Mouse (Mus musculus): Measurements from ENCODE around the gene Mical3. TPM values are rescaled to one million over a fixed set of nuclear protein-coding genes. Genes with fewer than 3 reads are reported as not detected.

Mical3 gene
- polyA plus RNA-seq, 1 experiment from 2014 or later: 6.7 TPM

DNA sequence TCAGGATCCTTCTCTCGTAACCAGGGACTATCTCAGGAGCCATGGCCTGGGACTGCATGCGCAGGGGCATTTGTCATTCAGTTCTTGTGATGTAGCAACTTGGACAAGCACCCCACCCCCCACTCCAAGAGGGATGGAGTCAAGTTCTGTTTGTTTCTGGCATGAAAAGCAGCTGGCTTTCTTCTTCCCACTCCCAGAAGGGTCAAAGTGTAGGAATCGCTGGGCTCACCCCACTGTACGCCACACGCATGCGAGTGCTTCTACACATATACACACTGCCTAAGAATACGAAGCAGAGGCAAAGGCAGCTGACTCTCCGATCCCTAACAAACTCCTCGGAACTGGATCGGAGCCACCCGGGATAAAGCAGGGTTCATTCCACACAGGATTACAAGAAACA lies 119.1 kb downstream of the Mical3 start:
- H3K4me2 ChIP-seq (replicated peaks): no peak overlapping the region
- no peak overlapping the region for H3K9ac ChIP-seq
- no peaks in the 10 kb centered on the region for H3K4me1 ChIP-seq (replicated peaks)
- H3K36me3 ChIP-seq: peaks cover 3% of the 10 kb centered on the region; the same call in 1 of the 2 replicates
- WGBS: 56% methylated on average over 11 of the region's 11 CpGs
- no peaks in the 10 kb centered on the region for H3K9me3 ChIP-seq
- H3K27ac ChIP-seq: no peak overlapping the region
- no peaks in the 10 kb centered on the region for H3K27me3 ChIP-seq (replicated peaks)
- ATAC-seq: no peak
- no peak overlapping the region for H3K4me3 ChIP-seq (replicated peaks)

DNA sequence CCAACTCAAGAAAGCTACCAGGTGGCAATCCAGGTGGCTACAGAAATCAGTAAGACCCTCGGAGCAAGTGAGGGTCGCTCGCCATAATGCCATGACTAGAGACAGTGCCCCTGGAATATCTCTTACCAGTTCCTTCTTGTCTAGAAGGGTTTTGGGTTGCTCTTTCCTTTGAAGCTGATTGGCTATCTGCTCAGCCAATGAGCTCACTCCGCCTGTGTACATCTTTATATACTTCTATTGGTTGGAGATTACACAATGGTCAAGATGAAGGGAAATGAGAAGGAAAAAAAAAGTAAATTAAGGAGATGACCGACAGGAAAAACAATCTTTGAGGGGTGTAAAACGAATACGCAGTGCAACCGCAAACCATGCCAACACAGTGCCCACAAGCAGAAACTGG lies 121.1 kb downstream of the Mical3 start:
- WGBS: 88% methylated on average over 8 of the region's 8 CpGs
- no peak overlapping the region for H3K4me3 ChIP-seq (replicated peaks)
- H3K27me3 ChIP-seq (replicated peaks): no peaks in the 10 kb centered on the region
- H3K4me1 ChIP-seq (replicated peaks): no peaks in the 10 kb centered on the region
- no peak overlapping the region for H3K4me2 ChIP-seq (replicated peaks)
- H3K9me3 ChIP-seq: no peaks in the 10 kb centered on the region
- no peak overlapping the region for H3K9ac ChIP-seq
- no peak for ATAC-seq
- H3K36me3 ChIP-seq: peaks cover 3% of the 10 kb centered on the region; the same call in 1 of the 2 replicates
- H3K27ac ChIP-seq: no peak overlapping the region

DNA sequence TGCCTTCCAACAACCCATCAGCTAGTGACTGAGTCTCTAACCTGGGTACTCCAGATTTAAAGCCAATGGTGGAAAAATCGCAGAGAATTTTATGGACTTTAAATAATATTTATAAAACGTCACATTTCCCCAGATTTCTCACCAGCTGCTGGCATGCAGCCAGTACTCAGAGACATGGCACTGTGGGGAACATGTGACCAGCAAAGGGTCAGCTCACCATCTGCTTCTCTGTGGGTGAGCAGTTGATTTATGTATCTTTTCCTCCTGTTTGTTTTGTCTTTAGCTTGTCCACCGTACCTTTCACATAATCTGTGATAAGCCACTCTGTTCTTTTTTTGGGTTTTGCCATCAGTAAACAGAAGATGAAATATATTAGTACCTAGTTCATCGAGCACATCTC lies 125.8 kb downstream of the Mical3 start:
- H3K9ac ChIP-seq: no peak overlapping the region
- H3K27me3 ChIP-seq (replicated peaks): no peaks in the 10 kb centered on the region
- no peak for ATAC-seq
- H3K4me3 ChIP-seq (replicated peaks): no peak overlapping the region
- peaks cover 3% of the 10 kb centered on the region; the same call in 1 of the 2 replicates for H3K36me3 ChIP-seq
- 38% methylated on average over 4 of the region's 4 CpGs for WGBS
- H3K4me1 ChIP-seq (replicated peaks): no peaks in the 10 kb centered on the region
- no peaks in the 10 kb centered on the region for H3K9me3 ChIP-seq
- no peak overlapping the region for H3K4me2 ChIP-seq (replicated peaks)
- no peak overlapping the region for H3K27ac ChIP-seq

DNA sequence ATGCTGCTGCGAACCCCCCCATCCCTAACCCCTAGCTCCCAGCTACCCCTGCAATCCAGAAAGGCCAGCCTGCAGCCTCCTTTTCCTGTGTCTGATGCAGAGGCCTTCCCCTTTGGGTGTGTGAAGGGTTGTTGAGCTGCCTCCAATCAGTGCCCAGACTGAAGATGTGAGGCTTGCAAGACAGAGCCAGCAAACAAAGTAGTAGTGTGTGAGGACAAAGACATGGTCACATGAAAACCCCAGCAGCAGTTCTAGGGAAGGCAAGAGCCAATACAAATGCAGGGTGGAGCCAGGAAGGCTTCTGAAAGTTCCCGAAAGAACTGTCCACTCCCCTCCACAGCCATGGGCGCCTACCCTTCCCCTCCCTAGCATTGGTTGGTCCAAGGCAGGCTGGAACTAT lies 127.8 kb downstream of the Mical3 start:
- 88% methylated on average over 3 of the region's 3 CpGs for WGBS
- peaks cover 3% of the 10 kb centered on the region; the same call in 1 of the 2 replicates for H3K36me3 ChIP-seq
- no peak for ATAC-seq
- H3K27ac ChIP-seq: no peak overlapping the region
- H3K9me3 ChIP-seq: no peaks in the 10 kb centered on the region
- H3K4me2 ChIP-seq (replicated peaks): no peak overlapping the region
- H3K27me3 ChIP-seq (replicated peaks): no peaks in the 10 kb centered on the region
- no peak overlapping the region for H3K4me3 ChIP-seq (replicated peaks)
- H3K9ac ChIP-seq: no peak overlapping the region
- H3K4me1 ChIP-seq (replicated peaks): no peaks in the 10 kb centered on the region

DNA sequence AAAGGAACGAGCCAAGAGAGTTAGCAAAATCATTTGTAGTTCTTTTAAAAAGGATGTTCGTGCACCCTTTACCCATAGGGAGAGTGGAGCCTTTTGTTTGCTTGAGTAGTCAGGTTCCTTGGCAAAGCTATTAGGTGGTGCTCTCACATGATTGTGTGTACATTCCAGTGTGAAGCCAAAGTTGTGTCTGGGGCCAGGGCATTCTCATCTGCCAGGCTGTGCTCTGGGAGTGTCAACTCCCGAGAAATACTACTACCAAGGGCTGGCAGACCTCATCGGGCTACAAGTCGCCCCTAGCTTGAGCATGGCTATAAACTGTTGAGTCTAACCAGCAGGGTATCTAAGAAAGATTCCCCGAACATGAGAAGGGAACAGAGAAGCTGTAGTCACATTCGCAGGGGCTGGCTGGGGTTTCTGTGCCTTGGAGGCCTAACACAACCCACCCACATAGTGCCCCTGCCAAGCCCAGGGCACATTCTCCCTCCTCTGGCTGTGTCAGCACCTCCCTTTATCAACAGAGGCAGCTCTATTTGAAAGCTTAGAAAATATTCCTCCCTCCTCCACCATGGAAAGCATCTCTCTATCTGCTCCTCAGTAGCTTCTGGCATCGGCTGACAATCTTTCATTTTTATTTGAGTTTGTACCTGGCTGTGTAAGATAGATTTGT lies 130.8 kb downstream of the Mical3 start:
- Histone ChIP-seq H3K9me3 (no peaks in the 10 kb centered on the region), H3K9ac (no peak overlapping the region), H3K4me3 (replicated peaks) (no peak overlapping the region), H3K27me3 (replicated peaks) (no peaks in the 10 kb centered on the region), H3K4me2 (replicated peaks) (no peak overlapping the region), H3K4me1 (replicated peaks) (no peaks in the 10 kb centered on the region), H3K27ac (no peak overlapping the region), H3K36me3 (no peaks in the 10 kb centered on the region)
- 65% methylated on average over 8 of the region's 8 CpGs for WGBS
- no peak for ATAC-seq

DNA sequence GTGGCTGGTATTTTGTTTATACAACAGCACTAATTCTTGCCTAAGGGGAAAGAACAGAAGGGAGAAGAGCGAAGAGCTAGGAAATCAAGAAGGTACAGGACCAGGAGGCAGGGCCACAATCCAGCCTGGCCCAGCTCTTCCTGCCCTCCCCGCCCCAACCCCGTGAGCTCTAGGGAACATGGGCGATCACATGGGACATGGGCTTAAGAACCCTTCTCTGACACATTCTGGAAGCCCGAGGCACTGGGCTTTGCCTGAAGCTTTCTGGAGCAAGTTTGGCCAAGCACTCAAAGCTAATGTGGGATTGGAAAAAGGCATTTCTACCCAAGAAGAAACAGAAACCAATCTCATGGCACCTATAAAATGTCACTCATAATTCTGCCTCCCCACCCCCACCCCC lies 131.7 kb downstream of the Mical3 start:
- no peak overlapping the region for H3K4me2 ChIP-seq (replicated peaks)
- H3K9me3 ChIP-seq: no peaks in the 10 kb centered on the region
- ATAC-seq: no peak
- no peak overlapping the region for H3K27ac ChIP-seq
- H3K4me1 ChIP-seq (replicated peaks): no peaks in the 10 kb centered on the region
- no peak overlapping the region for H3K9ac ChIP-seq
- no peaks in the 10 kb centered on the region for H3K36me3 ChIP-seq
- H3K27me3 ChIP-seq (replicated peaks): no peaks in the 10 kb centered on the region
- WGBS: 64% methylated on average over 5 of the region's 5 CpGs
- no peak overlapping the region for H3K4me3 ChIP-seq (replicated peaks)

DNA sequence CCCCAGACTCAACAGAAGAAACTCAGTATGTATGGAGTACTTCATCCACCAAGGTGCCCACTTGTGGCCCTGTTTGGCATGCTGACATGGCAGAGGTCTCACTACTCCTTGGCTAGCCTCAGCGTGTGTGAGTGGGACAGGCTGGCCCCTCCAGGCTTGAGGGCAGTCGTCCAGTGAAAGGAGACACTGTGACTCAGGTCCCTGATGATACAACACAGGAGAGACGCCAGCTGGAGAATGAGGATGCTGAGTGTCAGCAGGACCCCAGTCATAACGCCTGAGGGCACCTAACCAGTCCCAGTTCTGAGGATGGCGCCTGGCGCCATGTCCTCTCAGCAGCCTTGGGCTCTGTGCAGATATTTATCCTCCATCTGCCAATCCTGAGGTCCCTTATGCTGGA lies 134.2 kb downstream of the Mical3 start:
- Histone ChIP-seq H3K27ac (no peak overlapping the region), H3K4me2 (replicated peaks) (no peak overlapping the region), H3K9me3 (no peaks in the 10 kb centered on the region), H3K4me3 (replicated peaks) (no peak overlapping the region), H3K9ac (no peak overlapping the region), H3K36me3 (no peaks in the 10 kb centered on the region), H3K27me3 (replicated peaks) (no peaks in the 10 kb centered on the region), H3K4me1 (replicated peaks) (no peaks in the 10 kb centered on the region)
- WGBS: 87% methylated on average over 6 of the region's 6 CpGs
- no peak for ATAC-seq

DNA sequence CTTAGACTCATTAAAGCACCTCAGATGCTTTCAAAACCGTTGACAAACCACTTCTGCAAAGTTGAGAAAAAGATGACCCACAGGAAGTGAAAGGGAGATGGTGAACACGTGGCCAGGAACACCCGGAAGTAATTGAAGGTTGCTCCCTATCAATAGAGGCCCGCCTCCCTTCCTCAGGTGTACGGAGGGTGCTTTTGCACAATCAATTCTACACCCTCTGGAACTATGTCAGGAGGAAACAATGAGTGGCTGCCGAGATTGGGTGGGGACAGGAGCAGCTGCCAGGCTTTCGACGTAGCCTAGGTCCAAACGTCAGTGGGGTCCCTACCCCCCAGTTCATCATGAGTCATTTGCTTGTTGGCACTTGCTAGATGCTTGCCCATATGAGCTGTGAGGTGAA lies 135.3 kb downstream of the Mical3 start:
- no peaks in the 10 kb centered on the region for H3K4me1 ChIP-seq (replicated peaks)
- no peaks in the 10 kb centered on the region for H3K9me3 ChIP-seq
- ATAC-seq: no peak
- no peak overlapping the region for H3K9ac ChIP-seq
- H3K4me3 ChIP-seq (replicated peaks): no peak overlapping the region
- WGBS: 73% methylated on average over 9 of the region's 9 CpGs
- no peaks in the 10 kb centered on the region for H3K36me3 ChIP-seq
- H3K27ac ChIP-seq: no peak overlapping the region
- no peaks in the 10 kb centered on the region for H3K27me3 ChIP-seq (replicated peaks)
- no peak overlapping the region for H3K4me2 ChIP-seq (replicated peaks)

DNA sequence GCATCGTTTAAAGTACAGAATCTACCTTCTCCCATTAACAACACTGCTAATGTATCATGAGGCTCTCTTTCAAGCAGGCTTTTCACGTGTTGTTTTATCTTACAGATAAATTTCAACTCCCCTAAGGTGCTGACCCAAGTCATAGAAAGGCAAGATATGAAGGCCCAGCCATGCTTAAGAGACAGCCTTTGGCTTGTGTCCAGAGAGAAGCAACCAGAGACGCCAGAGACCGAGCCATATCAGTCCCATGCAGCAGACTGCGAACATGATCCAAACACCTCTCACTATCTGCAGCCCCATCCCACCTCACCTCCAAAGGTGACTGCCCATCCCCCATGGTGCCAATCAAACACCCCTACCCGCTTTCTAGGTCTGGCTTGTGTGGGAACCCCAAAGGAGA lies 138.9 kb downstream of the Mical3 start:
- H3K4me1 ChIP-seq (replicated peaks): no peaks in the 10 kb centered on the region
- no peak overlapping the region for H3K9ac ChIP-seq
- 78% methylated on average over 6 of the region's 6 CpGs for WGBS
- no peak overlapping the region for H3K4me2 ChIP-seq (replicated peaks)
- H3K36me3 ChIP-seq: no peaks in the 10 kb centered on the region
- H3K9me3 ChIP-seq: no peaks in the 10 kb centered on the region
- H3K4me3 ChIP-seq (replicated peaks): no peak overlapping the region
- ATAC-seq: no peak
- no peak overlapping the region for H3K27ac ChIP-seq
- H3K27me3 ChIP-seq (replicated peaks): no peaks in the 10 kb centered on the region

DNA sequence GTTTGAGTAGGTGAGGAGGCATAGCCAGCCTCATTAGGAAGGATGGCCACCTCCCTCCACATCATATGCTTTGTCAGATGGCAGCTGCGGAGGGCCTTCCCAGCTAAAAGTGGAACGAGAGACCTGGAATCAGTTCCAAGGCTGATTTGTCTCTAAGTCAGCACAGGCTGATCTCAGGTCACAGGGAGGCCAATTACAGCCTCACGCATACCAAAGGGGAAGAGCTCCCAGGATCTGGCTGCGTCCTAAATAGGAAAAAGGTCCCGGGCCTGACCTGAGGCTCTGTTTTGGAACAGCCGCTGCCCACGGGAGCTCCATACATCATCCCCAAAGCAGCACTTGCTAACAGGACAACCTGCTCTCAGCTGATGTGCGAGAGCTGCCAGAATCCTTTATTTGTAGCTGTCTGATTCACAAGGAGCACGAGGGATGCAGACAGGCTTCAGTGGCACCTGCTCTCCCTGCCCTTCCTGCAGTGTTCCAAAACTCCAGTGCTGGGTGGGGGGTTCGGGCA lies 143.2 kb downstream of the Mical3 start:
- Histone ChIP-seq H3K27me3 (replicated peaks) (no peaks in the 10 kb centered on the region), H3K4me1 (replicated peaks) (no peaks in the 10 kb centered on the region), H3K9ac (no peak overlapping the region), H3K4me2 (replicated peaks) (no peak overlapping the region), H3K36me3 (no peaks in the 10 kb centered on the region), H3K4me3 (replicated peaks) (no peak overlapping the region), H3K27ac (no peak overlapping the region), H3K9me3 (no peaks in the 10 kb centered on the region)
- ATAC-seq: no peak
- WGBS: 34% methylated on average over 10 of the region's 10 CpGs

DNA sequence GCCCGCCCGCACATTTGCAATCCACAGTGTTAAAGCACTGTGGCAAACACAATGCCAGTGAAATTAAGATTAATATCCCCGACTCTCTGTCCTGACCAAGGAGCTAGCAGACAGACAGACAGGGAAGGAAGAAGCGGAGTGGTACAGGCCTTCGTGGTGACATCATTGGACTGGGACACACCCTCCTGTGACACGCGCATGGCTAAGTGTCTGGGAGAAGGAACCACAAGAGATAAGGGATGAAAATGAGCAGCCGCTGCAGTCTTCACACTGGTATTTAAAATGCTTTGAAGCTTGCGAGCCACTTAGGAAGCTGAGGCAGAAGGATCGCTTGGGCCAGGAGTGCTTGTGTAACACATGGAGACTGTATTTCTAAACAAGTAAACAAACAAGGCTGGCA lies 143.6 kb downstream of the Mical3 start:
- ATAC-seq: peak; percentile 47; the same call in 1 of the 2 replicates
- H3K9ac ChIP-seq: no peak overlapping the region
- H3K9me3 ChIP-seq: no peaks in the 10 kb centered on the region
- no peak overlapping the region for H3K4me2 ChIP-seq (replicated peaks)
- WGBS: 63% methylated on average over 10 of the region's 10 CpGs
- H3K27ac ChIP-seq: no peak overlapping the region
- no peaks in the 10 kb centered on the region for H3K27me3 ChIP-seq (replicated peaks)
- no peaks in the 10 kb centered on the region for H3K4me1 ChIP-seq (replicated peaks)
- H3K4me3 ChIP-seq (replicated peaks): no peak overlapping the region
- H3K36me3 ChIP-seq: no peaks in the 10 kb centered on the region

DNA sequence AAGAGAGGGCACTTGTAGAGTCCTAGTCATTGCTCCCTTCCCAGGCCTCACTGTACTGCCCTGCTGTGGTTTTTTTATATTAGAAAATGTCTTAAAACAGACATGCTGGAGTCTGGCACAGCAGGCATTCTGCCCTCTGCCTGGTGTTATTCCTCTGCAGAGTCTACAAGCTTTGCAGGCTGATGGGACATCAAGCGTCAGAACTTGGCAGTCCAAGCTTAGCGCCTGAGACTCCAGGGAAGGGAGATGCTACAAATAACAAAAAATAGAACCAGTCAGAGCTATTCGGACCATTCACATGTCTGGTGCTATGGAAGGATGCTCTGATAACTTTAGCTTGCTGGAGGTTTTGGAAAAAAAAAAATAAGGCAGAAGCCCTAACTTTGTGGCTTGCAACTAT lies 144.6 kb downstream of the Mical3 start:
- 93% methylated on average over 3 of the region's 3 CpGs for WGBS
- Histone ChIP-seq H3K9me3 (no peaks in the 10 kb centered on the region), H3K4me3 (replicated peaks) (no peak overlapping the region), H3K4me1 (replicated peaks) (no peaks in the 10 kb centered on the region), H3K4me2 (replicated peaks) (no peak overlapping the region), H3K27ac (no peak overlapping the region), H3K9ac (no peak overlapping the region), H3K36me3 (peaks cover 2% of the 10 kb centered on the region; the same call in 1 of the 2 replicates), H3K27me3 (replicated peaks) (no peaks in the 10 kb centered on the region)
- ATAC-seq: no peak

DNA sequence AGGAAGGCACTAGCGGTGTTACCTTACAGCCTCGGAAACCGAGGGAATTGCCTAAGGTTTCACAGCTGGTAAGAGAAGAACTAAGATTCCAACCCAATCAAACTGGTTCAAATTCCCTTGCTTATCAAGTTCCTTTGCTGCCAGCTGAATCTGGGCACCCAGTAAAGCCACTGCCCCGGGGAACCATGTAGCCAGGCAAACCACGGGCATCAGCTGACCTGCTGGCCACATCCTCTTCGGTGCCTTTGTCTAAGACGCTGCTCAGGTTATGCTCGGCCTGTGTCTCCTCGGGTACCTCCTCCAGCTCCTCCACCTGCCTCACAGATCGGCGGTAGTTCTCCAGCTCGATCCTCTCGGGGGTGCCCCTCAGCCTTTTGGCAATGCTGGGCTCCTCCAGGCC lies 148.5 kb downstream of the Mical3 start:
- H3K4me1 ChIP-seq (replicated peaks): peaks cover 13% of the 10 kb centered on the region
- ATAC-seq: no peak
- WGBS: 94% methylated on average over 13 of the region's 13 CpGs
- H3K36me3 ChIP-seq: peaks cover 6% of the 10 kb centered on the region; the same call in 1 of the 2 replicates
- no peaks in the 10 kb centered on the region for H3K9me3 ChIP-seq
- no peaks in the 10 kb centered on the region for H3K27me3 ChIP-seq (replicated peaks)
- no peak overlapping the region for H3K4me2 ChIP-seq (replicated peaks)
- H3K4me3 ChIP-seq (replicated peaks): no peak overlapping the region
- no peak overlapping the region for H3K9ac ChIP-seq
- H3K27ac ChIP-seq: no peak overlapping the region
